11 mouse cellular contexts compared by ENCODE assay signal in genomic region chr12:103338162-103338798, GRCm38 (mm10). TPM values are rescaled to one million over a fixed set of nuclear protein-coding genes. Genes with fewer than 3 reads are reported as not detected.
DNase-seq lines count a peak whose midpoint lies in the region; ATAC-seq lines count a peak whose summit lies in the region.
"Had no signal": no experiment of that assay in that cellular context is flagged by ENCODE, and none has a peak within 500 bp of the region (broad histone marks: within the 10 kb centered on the region; RNA-seq: fewer than 3 reads in every experiment).

No protein-coding gene starts in this region.

- no peak overlapping the region for H3K4me3 ChIP-seq in midbrain, embryonic 11.5 days (ENCODE audit: low read depth, low read length)
- no peak overlapping the region for H3K4me3 ChIP-seq in midbrain, embryonic 14.5 days (replicated peaks; ENCODE audit: low read depth, low read length)
- H3K4me3 ChIP-seq in heart, embryonic 16.5 days (ENCODE audit: low read length), result peak overlapping the region; percentile 66
- H3K4me3 ChIP-seq in stomach, embryonic 14.5 days (ENCODE audit: low read depth, low read length), result no peak overlapping the region
- no peak overlapping the region for H3K4me3 ChIP-seq in forebrain, embryonic 12.5 days (replicated peaks)
- H3K4me3 ChIP-seq: hindbrain, embryonic 13.5 days; neural tube, embryonic 15.5 days had no signal

- no peak overlapping the region for H3K4me2 ChIP-seq in midbrain, embryonic 11.5 days
- H3K4me2 ChIP-seq in midbrain, embryonic 14.5 days (ENCODE audit: low read length), result no peak overlapping the region
- peak overlapping the region; percentile 69 for H3K4me2 ChIP-seq in heart, embryonic 16.5 days (ENCODE audit: low read depth, low read length)
- no peak overlapping the region for H3K4me2 ChIP-seq in stomach, embryonic 14.5 days (replicated peaks; ENCODE audit: low read depth, low read length)
- no peak overlapping the region for H3K4me2 ChIP-seq in forebrain, embryonic 12.5 days
- H3K4me2 ChIP-seq: hindbrain, embryonic 13.5 days; neural tube, embryonic 15.5 days had no signal

- intact Hi-C loops in gastrocnemius, postnatal 14 days (cut with DNase I; ENCODE audit: low total_unique reads), result no loop called here

- no peak overlapping the region for H3K27ac ChIP-seq in midbrain, embryonic 11.5 days (ENCODE audit: low read depth, low read length)
- no peak overlapping the region for H3K27ac ChIP-seq in midbrain, embryonic 14.5 days (replicated peaks; ENCODE audit: low read depth, low read length)
- H3K27ac ChIP-seq in heart, embryonic 16.5 days (ENCODE audit: low read length), result peak overlapping the region; percentile 97
- no peak overlapping the region for H3K27ac ChIP-seq in stomach, embryonic 14.5 days (ENCODE audit: low read length)
- no peak overlapping the region for H3K27ac ChIP-seq in forebrain, embryonic 12.5 days
- H3K27ac ChIP-seq: hindbrain, embryonic 13.5 days; neural tube, embryonic 15.5 days had no signal

- no peaks in the 10 kb centered on the region for H3K27me3 ChIP-seq in midbrain, embryonic 11.5 days (ENCODE audit: control insufficient read depth, insufficient read depth, low read length)
- H3K27me3 ChIP-seq in midbrain, embryonic 14.5 days (ENCODE audit: control insufficient read depth, insufficient read depth, low read length), result no peaks in the 10 kb centered on the region
- no peaks in the 10 kb centered on the region for H3K27me3 ChIP-seq in heart, embryonic 16.5 days (ENCODE audit: control insufficient read depth, insufficient read depth, low read length)
- no peaks in the 10 kb centered on the region for H3K27me3 ChIP-seq in stomach, embryonic 14.5 days (ENCODE audit: control insufficient read depth, insufficient read depth, low read length)
- no peaks in the 10 kb centered on the region for H3K27me3 ChIP-seq in forebrain, embryonic 12.5 days
- H3K27me3 ChIP-seq: neural tube, embryonic 15.5 days had no signal

- H3K4me1 ChIP-seq in midbrain, embryonic 11.5 days (ENCODE audit: control insufficient read depth, insufficient read depth, low read length), result no peaks in the 10 kb centered on the region
- H3K4me1 ChIP-seq in midbrain, embryonic 14.5 days (ENCODE audit: control insufficient read depth, insufficient read depth, low read length), result no peaks in the 10 kb centered on the region
- H3K4me1 ChIP-seq in heart, embryonic 16.5 days (ENCODE audit: control insufficient read depth, insufficient read depth, low read length), result peaks cover 26% of the 10 kb centered on the region
- H3K4me1 ChIP-seq in stomach, embryonic 14.5 days (ENCODE audit: control insufficient read depth, insufficient read depth, low read length), result no peaks in the 10 kb centered on the region
- peaks cover 6% of the 10 kb centered on the region; the same call in 1 of the 2 replicates for H3K4me1 ChIP-seq in forebrain, embryonic 12.5 days
- H3K4me1 ChIP-seq: hindbrain, embryonic 13.5 days; neural tube, embryonic 15.5 days had no signal

- 0 out of 2 replicates have a peak, but pooled peaks have one; percentile 15 for ATAC-seq in midbrain, embryonic 11.5 days (ENCODE audit: low FRiP score)
- ATAC-seq in midbrain, embryonic 14.5 days (ENCODE audit: low FRiP score, low TSS enrichment), result no peak
- ATAC-seq in heart, embryonic 16.5 days (replicated peaks; ENCODE audit: extremely low read depth, insufficient read depth, low FRiP score), result peak; percentile 70
- peak; percentile 54 for ATAC-seq in stomach, embryonic 14.5 days (ENCODE audit: insufficient number of reproducible peaks, insufficient read depth, low FRiP score, low read depth)
- no peak for ATAC-seq in forebrain, embryonic 12.5 days (ENCODE audit: low FRiP score)
- ATAC-seq: forebrain, embryonic 14.5 days had no signal

- no peak overlapping the region for H3K9ac ChIP-seq in midbrain, embryonic 11.5 days (ENCODE audit: low read length)
- H3K9ac ChIP-seq in midbrain, embryonic 14.5 days (replicated peaks; ENCODE audit: low read length), result no peak overlapping the region
- H3K9ac ChIP-seq in heart, embryonic 16.5 days (ENCODE audit: low read length), result peak overlapping the region; percentile 88
- H3K9ac ChIP-seq in stomach, embryonic 14.5 days (replicated peaks; ENCODE audit: low read depth, low read length), result no peak overlapping the region
- no peak overlapping the region for H3K9ac ChIP-seq in forebrain, embryonic 12.5 days
- H3K9ac ChIP-seq: hindbrain, embryonic 13.5 days; neural tube, embryonic 15.5 days had no signal

- 80% methylated on average over 14 of the region's 14 CpGs for WGBS in midbrain, embryonic 11.5 days
- 81% methylated on average over 14 of the region's 14 CpGs for WGBS in midbrain, embryonic 14.5 days
- 31% methylated on average over 14 of the region's 14 CpGs for WGBS in heart, embryonic 16.5 days
- WGBS in stomach, embryonic 14.5 days, result 56% methylated on average over 14 of the region's 14 CpGs
- WGBS in forebrain, embryonic 12.5 days, result 85% methylated on average over 14 of the region's 14 CpGs

- H3K9me3 ChIP-seq in midbrain, embryonic 11.5 days (ENCODE audit: control insufficient read depth, low read length), result no peaks in the 10 kb centered on the region
- no peaks in the 10 kb centered on the region for H3K9me3 ChIP-seq in midbrain, embryonic 14.5 days (ENCODE audit: control insufficient read depth, low read length)
- H3K9me3 ChIP-seq in heart, embryonic 16.5 days (replicated peaks; ENCODE audit: control insufficient read depth, low read length), result no peaks in the 10 kb centered on the region
- H3K9me3 ChIP-seq in stomach, embryonic 14.5 days (ENCODE audit: control insufficient read depth, low read depth, low read length), result no peaks in the 10 kb centered on the region
- no peaks in the 10 kb centered on the region for H3K9me3 ChIP-seq in forebrain, embryonic 12.5 days
- H3K9me3 ChIP-seq: hindbrain, embryonic 13.5 days; neural tube, embryonic 15.5 days had no signal

- H3K36me3 ChIP-seq in midbrain, embryonic 11.5 days (ENCODE audit: control insufficient read depth, insufficient read depth, low read length), result no peaks in the 10 kb centered on the region
- H3K36me3 ChIP-seq in midbrain, embryonic 14.5 days (ENCODE audit: control insufficient read depth, insufficient read depth, low read length), result no peaks in the 10 kb centered on the region
- H3K36me3 ChIP-seq in heart, embryonic 16.5 days (ENCODE audit: control insufficient read depth, insufficient read depth), result peaks cover 16% of the 10 kb centered on the region
- no peaks in the 10 kb centered on the region for H3K36me3 ChIP-seq in stomach, embryonic 14.5 days (ENCODE audit: control insufficient read depth, insufficient read depth, low read length)
- no peaks in the 10 kb centered on the region for H3K36me3 ChIP-seq in forebrain, embryonic 12.5 days (replicated peaks)
- H3K36me3 ChIP-seq: hindbrain, embryonic 13.5 days; neural tube, embryonic 15.5 days had no signal

- peak; percentile 26 for DNase-seq in gastrocnemius, postnatal 14 days
- DNase-seq in gastrocnemius, adult 18-20 months (ENCODE audit: low spot score), result no peak
- no peak for DNase-seq in midbrain, embryonic 11.5 days (ENCODE audit: low spot score, missing footprints)
- DNase-seq in midbrain, embryonic 14.5 days, result no peak
- DNase-seq in lung, postnatal 10 days, result no peak

RNA-seq across cellular contexts. Expression of gene Asb2, which starts 17.5 kb away (rescaled TPM):
- total RNA-seq in gastrocnemius, postnatal 14 days (2021), result 100 to 1,000 TPM; 113 to 172 TPM
- 100 to 1,000 TPM; 852 to 871 TPM for total RNA-seq in gastrocnemius, adult 18-20 months (2021)
- polyA plus RNA-seq in midbrain, embryonic 11.5 days (2014; fragmentation: Nextera tagmentation; extraction: Ambion mirVana), result 0.58 and 0.77 TPM in 2 replicates
- 0.39 and 0.46 TPM in 2 replicates for polyA plus RNA-seq in midbrain, embryonic 14.5 days (2014; fragmentation: Nextera tagmentation; extraction: Ambion mirVana)
- 253 and 264 TPM in 2 replicates for polyA plus RNA-seq in heart, embryonic 16.5 days (2015; fragmentation: Nextera tagmentation; extraction: Ambion mirVana)
- 22.0 and 22.3 TPM in 2 replicates for polyA plus RNA-seq in stomach, embryonic 14.5 days (2014; fragmentation: Nextera tagmentation; extraction: Ambion mirVana)
- 0.56 and 0.65 TPM in 2 replicates for polyA plus RNA-seq in forebrain, embryonic 12.5 days (2016; fragmentation: Nextera tagmentation; extraction: Ambion mirVana)

RNA-seq across cellular contexts. Expression of gene Fam181a, which starts 27.5 kb away (rescaled TPM):
- not detected for total RNA-seq in gastrocnemius, postnatal 14 days (2021)
- not detected for total RNA-seq in gastrocnemius, adult 18-20 months (2021)
- 47.3 and 57.7 TPM in 2 replicates for polyA plus RNA-seq in midbrain, embryonic 11.5 days (2014; fragmentation: Nextera tagmentation; extraction: Ambion mirVana)
- polyA plus RNA-seq in midbrain, embryonic 14.5 days (2014; fragmentation: Nextera tagmentation; extraction: Ambion mirVana), result 8.9 and 15.9 TPM in 2 replicates
- not detected in 2 replicates for polyA plus RNA-seq in heart, embryonic 16.5 days (2015; fragmentation: Nextera tagmentation; extraction: Ambion mirVana)
- polyA plus RNA-seq in stomach, embryonic 14.5 days (2014; fragmentation: Nextera tagmentation; extraction: Ambion mirVana), result not detected in 2 replicates
- polyA plus RNA-seq in forebrain, embryonic 12.5 days (2016; fragmentation: Nextera tagmentation; extraction: Ambion mirVana), result 14.1 and 17.4 TPM in 2 replicates

RNA-seq across cellular contexts. Expression of gene Otub2, which starts 50.2 kb away (rescaled TPM):
- total RNA-seq in gastrocnemius, postnatal 14 days (2021), result 1 to 10 TPM; 3.1 to 3.6 TPM
- 10 to 100 TPM; 11.2 to 15.5 TPM for total RNA-seq in gastrocnemius, adult 18-20 months (2021)
- polyA plus RNA-seq in midbrain, embryonic 11.5 days (2014; fragmentation: Nextera tagmentation; extraction: Ambion mirVana), result 13.9 and 14.1 TPM in 2 replicates
- 22.9 and 26.3 TPM in 2 replicates for polyA plus RNA-seq in midbrain, embryonic 14.5 days (2014; fragmentation: Nextera tagmentation; extraction: Ambion mirVana)
- 9.9 and 11.7 TPM in 2 replicates for polyA plus RNA-seq in heart, embryonic 16.5 days (2015; fragmentation: Nextera tagmentation; extraction: Ambion mirVana)
- polyA plus RNA-seq in stomach, embryonic 14.5 days (2014; fragmentation: Nextera tagmentation; extraction: Ambion mirVana), result 6.5 and 7.2 TPM in 2 replicates
- 13.7 and 15.1 TPM in 2 replicates for polyA plus RNA-seq in forebrain, embryonic 12.5 days (2016; fragmentation: Nextera tagmentation; extraction: Ambion mirVana)

Comparison
In these comparisons a context has a peak if more than half of its experiments do, and no peak if none do; other contexts are left out.
1. ATAC-seq: peak in midbrain, embryonic 11.5 days (single experiment), heart, embryonic 16.5 days (single experiment) and stomach, embryonic 14.5 days (single experiment); none in midbrain, embryonic 14.5 days (single experiment) and forebrain, embryonic 12.5 days (single experiment).
2. RNA of gene Asb2, which starts 17.5 kb away (polyA plus RNA-seq): 253 to 264 TPM in heart, embryonic 16.5 days and 22.0 to 22.3 TPM in stomach, embryonic 14.5 days; 0.58 to 0.77 TPM in midbrain, embryonic 11.5 days, 0.56 to 0.65 TPM in forebrain, embryonic 12.5 days and 0.39 to 0.46 TPM in midbrain, embryonic 14.5 days; every median in the first group is over 10 times any median in the second.